Mouse (Mus musculus): Measurements from ENCODE around the gene Mettl25.

DNA sequence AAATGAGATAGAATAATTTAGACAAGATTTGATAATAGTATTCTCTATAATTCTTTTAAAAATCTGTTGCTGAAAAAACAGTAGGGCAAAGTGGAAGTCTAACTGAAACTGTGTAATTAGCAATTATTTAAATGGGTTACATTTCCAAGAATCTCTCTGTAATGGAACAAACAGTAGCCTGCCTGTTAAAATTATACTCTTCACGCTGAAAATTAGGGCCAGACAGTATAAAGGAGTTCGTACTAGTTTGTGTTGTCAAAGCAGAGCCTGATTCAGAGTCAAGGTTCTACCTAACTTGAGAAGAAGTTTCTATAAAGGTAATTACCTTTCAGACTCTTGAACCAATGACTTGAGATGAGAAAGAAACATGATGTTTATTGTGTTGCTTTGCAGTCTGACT is 113.4 kb downstream of the Mettl25 start:
- TF ChIP-seq POLR2A (IDR thresholded peaks at IDR 0.05; ENCODE audit: control insufficient read depth in 1 of 2, insufficient read depth in 1 of 2, low read depth in 1 of 2, low read length in 2 of 2, poor library complexity in 1 of 2) = no peak
- no peak for TF ChIP-seq POLR2AphosphoS2 (IDR thresholded peaks at IDR 0.05; ENCODE audit: low read length)
- TF ChIP-seq TCF12 (IDR thresholded peaks at IDR 0.05; ENCODE audit: low read depth, low read length) = no peak
- TF ChIP-seq CTCF (IDR thresholded peaks at IDR 0.05 in 2 of 3, conservative IDR thresholded peaks at IDR 0.05 in 1 of 3; ENCODE audit: control insufficient read depth in 1 of 3, insufficient read depth in 1 of 3, low read depth in 2 of 3, low read length in 3 of 3, poor library complexity in 1 of 3, severe bottlenecking in 1 of 3) = no peak
- no peak for TF ChIP-seq JUND (IDR thresholded peaks at IDR 0.05; ENCODE audit: low read depth, low read length)
- no peak for TF ChIP-seq RCOR1 (IDR thresholded peaks at IDR 0.05; ENCODE audit: low read depth, low read length)
- TF ChIP-seq ZKSCAN1 (IDR thresholded peaks at IDR 0.05; ENCODE audit: low read depth, low read length) = no peak
- no peak for TF ChIP-seq USF1 (IDR thresholded peaks at IDR 0.05; ENCODE audit: low read depth, low read length)
- no peak for TF ChIP-seq CHD2 (IDR thresholded peaks at IDR 0.05; ENCODE audit: low read length)
- no peak for TF ChIP-seq UBTF (IDR thresholded peaks at IDR 0.05; ENCODE audit: borderline replicate concordance, insufficient read depth, low read depth, low read length)
- TF ChIP-seq MAX (IDR thresholded peaks at IDR 0.05; ENCODE audit: low read length) = no peak

Measured in MEL (cell line).